Mouse (Mus musculus) lung, postnatal 0 days (tissue): ENCODE results near the gene Klhl32. TPM values are rescaled to one million over a fixed set of nuclear protein-coding genes. Genes with fewer than 3 reads are reported as not detected.

Experiments
- ATAC-seq: fragments of 200-750 bp; cut with Nextera tagmentation; 2 replicates; pipeline ENCODE4 v1.8.0; 2017; ENCODE audit warnings: moderate library complexity
- DNase-seq: peaks from one replicate; pipeline ENCODE4 v3.0.0-alpha.2; 2016; ENCODE audit warnings: low spot score
- H3K27ac ChIP-seq: fragments of 300-500 bp; sonication (generic); 2 replicates; pipeline ENCODE4 v1.5.1; 2014; ENCODE audit warnings: antibody characterized with exemption, mild to moderate bottlenecking, low read length, mixed read lengths
- H3K27me3 ChIP-seq: fragments of 300-500 bp; sonication (generic); replicated peaks from 2 replicates; pipeline ENCODE4 v1.6.1; 2014; ENCODE audit warnings: low read length, mixed read lengths; ENCODE audit not compliant: insufficient read depth
- H3K36me3 ChIP-seq: fragments of 300-500 bp; sonication (generic); 2 replicates; pipeline ENCODE4 v1.6.1; 2014; ENCODE audit warnings: low read length, mixed read lengths; ENCODE audit not compliant: insufficient read depth
- H3K4me1 ChIP-seq: fragments of 300-500 bp; sonication (generic); 2 replicates; pipeline ENCODE4 v1.6.1; 2014; ENCODE audit warnings: antibody characterized with exemption, low read depth, low read length, mixed read lengths; ENCODE audit not compliant: insufficient read depth
- H3K4me2 ChIP-seq: fragments of 300-500 bp; sonication (generic); replicated peaks from 2 replicates; pipeline ENCODE4 v1.6.1; 2014; ENCODE audit warnings: low read depth, mild to moderate bottlenecking, low read length, moderate library complexity, mixed read lengths
- H3K4me3 ChIP-seq: fragments of 300-500 bp; sonication (generic); 2 replicates; pipeline ENCODE4 v1.5.1; 2014; ENCODE audit warnings: low read depth, low read length
- H3K9ac ChIP-seq: fragments of 300-500 bp; sonication (generic); replicated peaks from 2 replicates; pipeline ENCODE4 v1.6.1; 2014; ENCODE audit warnings: low read depth, mild to moderate bottlenecking
- H3K9me3 ChIP-seq: fragments of 300-500 bp; sonication (generic); 2 replicates; pipeline ENCODE4 v1.6.1; 2016; ENCODE audit warnings: low read length, mixed read lengths
- CTCF ChIP-seq: IDR thresholded peaks from 2 replicates; pipeline ENCODE4 v1.5.1; 2016; ENCODE audit warnings: antibody characterized with exemption, mild to moderate bottlenecking
- EP300 ChIP-seq: IDR thresholded peaks from 2 replicates; pipeline ENCODE4 v1.6.1; 2016; ENCODE audit warnings: antibody characterized with exemption, mild to moderate bottlenecking, control low read depth
- WGBS: fragments of 180-500 bp; shearing (Covaris S2); extraction: QIAGEN DNeasy Blood & Tissue Kit; methylation state at CpG from one replicate; pipeline ENCODE4 v1.1.7; 2014; 5-methylcytosine and 5-hydroxymethylcytosine counted together
- polyA plus RNA-seq: library from polyadenylated mRNA; unstranded; fragments of >200 nt; fragmentation: Nextera tagmentation; extraction: Ambion mirVana; gene quantifications from 2 replicates; pipeline ENCODE4 v1.2.1, GENCODE M21; 2015

The Klhl32 gene
- polyA plus RNA-seq, 1 experiment from 2014 or later = 0.95 TPM

GRCm38 (mm10) chr4:24838567-24838966 is 12.4 kb downstream of the Klhl32 start:
- no peaks in the 10 kb centered on the region for H3K9me3 ChIP-seq
- no peaks in the 10 kb centered on the region for H3K27me3 ChIP-seq
- WGBS = 85% methylated on average over 6 of the region's 6 CpGs
- H3K36me3 ChIP-seq = no peaks in the 10 kb centered on the region
- ATAC-seq (no peak), DNase-seq (no peak)
- no peak overlapping the region for H3K9ac ChIP-seq
- no peak overlapping the region for H3K4me2 ChIP-seq
- TF ChIP-seq CTCF (no peak), EP300 (no peak)
- H3K4me3 ChIP-seq = no peak overlapping the region
- no peak overlapping the region for H3K27ac ChIP-seq
- H3K4me1 ChIP-seq = no peaks in the 10 kb centered on the region

- WGBS = 43% methylated on average over 7 of the region's 7 CpGs
- no peak for ATAC-seq
- no peak for DNase-seq
- no peaks in the 10 kb centered on the region for H3K27me3 ChIP-seq
- H3K36me3 ChIP-seq = no peaks in the 10 kb centered on the region
- H3K4me1 ChIP-seq = no peaks in the 10 kb centered on the region
- H3K4me3 ChIP-seq = no peak overlapping the region
- no peak overlapping the region for H3K9ac ChIP-seq
- no peak for TF ChIP-seq CTCF
- no peak for TF ChIP-seq EP300
- H3K9me3 ChIP-seq = no peaks in the 10 kb centered on the region
- no peak overlapping the region for H3K27ac ChIP-seq
- H3K4me2 ChIP-seq = no peak overlapping the region
These were observed 15.4 kb downstream of the Klhl32 start for GRCm38 (mm10) chr4:24835555-24835954.

DNA sequence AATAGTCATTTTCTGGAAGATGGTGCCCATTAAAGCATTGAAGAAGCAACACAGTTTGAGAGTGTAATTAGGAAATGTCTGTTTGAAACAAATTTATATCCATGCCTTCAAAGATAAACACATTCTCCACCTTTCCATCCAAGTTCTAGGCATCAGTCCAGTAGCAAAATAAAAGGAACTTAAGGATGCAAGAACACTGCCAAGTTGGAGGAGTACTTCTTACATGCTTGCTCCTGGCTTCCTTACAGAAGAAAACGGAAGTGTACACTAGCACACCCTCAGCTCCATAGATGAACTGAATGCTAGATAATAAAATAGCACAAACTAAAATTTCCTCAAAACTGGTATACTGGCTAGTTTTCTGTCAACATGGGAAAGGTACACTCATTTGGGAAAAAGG is 42.6 kb downstream of the Klhl32 start:
- ATAC-seq = no peak
- no peak overlapping the region for H3K9ac ChIP-seq
- no peaks in the 10 kb centered on the region for H3K27me3 ChIP-seq
- no peak overlapping the region for H3K4me2 ChIP-seq
- no peak for DNase-seq
- no peak overlapping the region for H3K27ac ChIP-seq
- H3K36me3 ChIP-seq = no peaks in the 10 kb centered on the region
- 76% methylated on average over 1 of the region's 1 CpGs for WGBS
- no peaks in the 10 kb centered on the region for H3K4me1 ChIP-seq
- H3K4me3 ChIP-seq = no peak overlapping the region
- no peaks in the 10 kb centered on the region for H3K9me3 ChIP-seq
- TF ChIP-seq EP300 (no peak), CTCF (no peak)

- Histone ChIP-seq H3K27me3 (no peaks in the 10 kb centered on the region), H3K4me3 (no peak overlapping the region), H3K36me3 (no peaks in the 10 kb centered on the region), H3K27ac (no peak overlapping the region), H3K9ac (no peak overlapping the region), H3K9me3 (no peaks in the 10 kb centered on the region), H3K4me2 (no peak overlapping the region), H3K4me1 (no peaks in the 10 kb centered on the region)
- DNase-seq = no peak
- 32% methylated on average over 1 of the region's 1 CpGs for WGBS
- TF ChIP-seq CTCF = no peak
- TF ChIP-seq EP300 = no peak
- no peak for ATAC-seq
These were observed 49.0 kb downstream of the Klhl32 start for GRCm38 (mm10) chr4:24801881-24802280.

GRCm38 (mm10) chr4:24801343-24801742 is 49.6 kb downstream of the Klhl32 start:
- DNase-seq (no peak), ATAC-seq (no peak)
- Histone ChIP-seq H3K4me3 (no peak overlapping the region), H3K9me3 (no peaks in the 10 kb centered on the region), H3K9ac (no peak overlapping the region), H3K4me1 (no peaks in the 10 kb centered on the region), H3K4me2 (no peak overlapping the region), H3K27ac (no peak overlapping the region), H3K36me3 (no peaks in the 10 kb centered on the region), H3K27me3 (no peaks in the 10 kb centered on the region)
- 60% methylated on average over 2 of the region's 2 CpGs for WGBS
- TF ChIP-seq CTCF (no peak), EP300 (no peak)

DNA sequence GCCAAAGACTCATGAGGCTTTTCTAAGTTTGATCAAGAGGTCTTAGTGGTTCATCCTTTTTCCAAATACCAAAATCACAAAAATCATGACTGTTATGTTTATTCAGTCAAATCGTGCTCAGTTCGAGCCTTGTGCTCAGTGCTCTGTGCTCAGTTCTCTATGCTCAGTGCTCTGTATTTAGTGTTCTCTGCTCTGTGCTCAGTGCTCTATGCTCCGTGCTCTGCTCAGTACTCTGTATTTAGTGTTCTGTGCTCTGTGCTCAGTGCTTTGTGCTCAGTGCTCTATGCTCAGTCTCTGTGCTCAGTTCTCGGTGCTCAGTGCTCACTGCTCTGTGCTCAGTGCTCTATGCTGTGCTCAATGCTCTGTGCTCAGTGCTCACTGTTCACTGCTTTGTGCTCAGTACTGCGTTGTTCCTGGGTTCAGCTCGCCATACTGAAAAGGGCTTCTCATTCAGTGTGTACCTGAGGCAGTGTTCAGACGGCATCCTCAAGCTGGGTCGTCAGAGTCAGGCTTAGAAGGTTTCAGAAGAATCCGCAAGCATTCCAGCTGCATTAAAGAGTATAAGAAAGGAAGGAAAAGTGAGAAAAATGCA is 50.5 kb downstream of the Klhl32 start:
- DNase-seq (no peak), ATAC-seq (no peak)
- no peak for TF ChIP-seq EP300
- no peak for TF ChIP-seq CTCF
- no peak overlapping the region for H3K4me3 ChIP-seq
- H3K27ac ChIP-seq = no peak overlapping the region
- H3K4me1 ChIP-seq = no peaks in the 10 kb centered on the region
- no peaks in the 10 kb centered on the region for H3K36me3 ChIP-seq
- WGBS = 83% methylated on average over 9 of the region's 9 CpGs
- H3K27me3 ChIP-seq = no peaks in the 10 kb centered on the region
- no peaks in the 10 kb centered on the region for H3K9me3 ChIP-seq
- H3K9ac ChIP-seq = no peak overlapping the region
- no peak overlapping the region for H3K4me2 ChIP-seq

GRCm38 (mm10) chr4:24799037-24799436 is 51.9 kb downstream of the Klhl32 start:
- Histone ChIP-seq H3K9me3 (no peaks in the 10 kb centered on the region), H3K4me3 (no peak overlapping the region), H3K36me3 (no peaks in the 10 kb centered on the region), H3K9ac (no peak overlapping the region), H3K27me3 (no peaks in the 10 kb centered on the region), H3K4me1 (no peaks in the 10 kb centered on the region), H3K4me2 (no peak overlapping the region), H3K27ac (no peak overlapping the region)
- no peak for ATAC-seq
- TF ChIP-seq EP300 (no peak), CTCF (no peak)
- 82% methylated on average over 6 of the region's 6 CpGs for WGBS
- DNase-seq = no peak
